Mouse (Mus musculus): ENCODE results near the gene Pdik1l. TPM values are rescaled to one million over a fixed set of nuclear protein-coding genes. Genes with fewer than 3 reads are reported as not detected.
"Not testable (repeated sequence)": the region's sequence is repeated elsewhere in the genome, so short reads cannot be mapped to it uniquely, and the experiment has no call there.

Gene Pdik1l
- polyA plus RNA-seq, 1 experiment from 2014 or later: 13.5 TPM

- Histone ChIP-seq H3K27me3 (ENCODE audit: control insufficient read depth, insufficient read depth, low read length) (no peaks in the 10 kb centered on the region), H3K9ac (ENCODE audit: low read length) (0 out of 2 replicates have a peak overlapping the region, but pooled peaks have one; percentile 47), H3K4me1 (ENCODE audit: control insufficient read depth in 2 of 2, insufficient read depth in 2 of 2, low read length in 2 of 2) (peaks cover 25 to 42% of the 10 kb centered on the region in 2 experiments), H3K4me3 (ENCODE audit: control insufficient read depth in 1 of 2, insufficient read depth in 1 of 2, low read depth in 1 of 2, low read length in 2 of 2) (no peak overlapping the region), H3K4me2 (ENCODE audit: low read length) (peak overlapping the region; percentile 50), H3K27ac (replicated peaks in 1 of 2; ENCODE audit: control insufficient read depth in 1 of 2, insufficient read depth in 1 of 2, low read depth in 2 of 2, low read length in 2 of 2) (peak overlapping the region; percentile 73 to 88), H3K9me3 (ENCODE audit: control insufficient read depth, low read length) (no peaks in the 10 kb centered on the region), H3K36me3 (ENCODE audit: control insufficient read depth, insufficient read depth, low read length) (no peaks in the 10 kb centered on the region)
- 24% methylated on average over 9 of the region's 9 CpGs for WGBS
- ATAC-seq (ENCODE audit: insufficient number of reproducible peaks, insufficient read depth, low FRiP score, low read depth): peak; percentile 14; the same call in 1 of the 2 replicates
Measured at GRCm38 (mm10) chr4:134300316-134300715, 12.6 kb upstream of the Pdik1l start.

- 22% methylated on average over 4 of the region's 4 CpGs for WGBS
- Histone ChIP-seq H3K4me3 (ENCODE audit: control insufficient read depth in 1 of 2, insufficient read depth in 1 of 2, low read depth in 1 of 2, low read length in 2 of 2) (no peak overlapping the region), H3K9me3 (ENCODE audit: control insufficient read depth, low read length) (no peaks in the 10 kb centered on the region), H3K36me3 (ENCODE audit: control insufficient read depth, insufficient read depth, low read length) (no peaks in the 10 kb centered on the region), H3K9ac (ENCODE audit: low read length) (peak overlapping the region; percentile 47), H3K4me2 (ENCODE audit: low read length) (peak overlapping the region; percentile 50), H3K27me3 (ENCODE audit: control insufficient read depth, insufficient read depth, low read length) (no peaks in the 10 kb centered on the region), H3K4me1 (ENCODE audit: control insufficient read depth in 2 of 2, insufficient read depth in 2 of 2, low read length in 2 of 2) (peaks cover 25 to 46% of the 10 kb centered on the region in 2 experiments), H3K27ac (replicated peaks in 1 of 2; ENCODE audit: control insufficient read depth in 1 of 2, insufficient read depth in 1 of 2, low read depth in 2 of 2, low read length in 2 of 2) (peak overlapping the region; percentile 73 to 88)
- ATAC-seq (ENCODE audit: insufficient number of reproducible peaks, insufficient read depth, low FRiP score, low read depth): peak; percentile 41
Measured at GRCm38 (mm10) chr4:134299498-134299810, 11.8 kb upstream of the Pdik1l start.

DNA sequence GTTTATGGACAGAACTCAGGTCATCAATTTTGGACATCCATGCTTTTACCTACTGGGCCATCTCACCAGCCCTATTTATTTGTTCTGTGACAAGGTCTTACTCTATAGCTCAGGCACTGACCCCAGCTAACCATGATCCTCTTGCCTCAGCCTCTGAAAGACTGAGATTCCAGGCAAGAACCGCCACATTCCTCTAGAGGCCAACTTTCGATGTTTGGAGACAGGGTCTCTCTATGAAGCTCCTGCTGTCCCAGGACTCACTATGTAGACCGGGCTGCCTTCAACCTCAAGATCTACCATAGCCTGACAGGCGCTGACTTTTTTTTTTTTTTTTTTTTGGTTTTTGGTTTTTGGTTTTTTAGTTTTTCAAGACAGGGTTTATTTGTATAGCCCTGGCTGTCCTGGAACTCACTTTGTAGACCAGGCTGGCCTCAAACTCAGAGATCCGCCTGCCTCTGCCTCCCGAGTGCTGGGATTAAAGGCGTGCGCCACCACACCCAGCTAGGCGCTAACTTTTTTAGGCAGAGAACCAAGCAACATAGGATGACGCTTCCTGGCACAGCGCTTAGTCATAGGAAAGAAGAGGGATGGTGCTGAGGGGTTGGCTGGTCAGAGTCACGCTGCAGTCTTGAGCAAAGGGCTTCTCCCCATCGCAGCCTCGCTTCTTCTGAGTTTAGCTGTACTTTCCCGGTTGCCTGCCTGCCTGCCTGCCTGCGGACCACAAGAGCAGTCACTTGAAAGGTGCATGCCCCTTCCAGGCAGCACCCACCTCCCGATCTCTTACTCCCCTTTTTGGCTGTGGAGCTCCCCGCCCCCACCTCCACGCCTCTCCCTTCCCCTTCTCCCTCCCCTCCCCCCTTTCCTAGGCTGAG is 11.2 kb upstream of the Pdik1l start:
- WGBS: 65% methylated on average over 19 of the region's 19 CpGs
- H3K4me3 ChIP-seq (ENCODE audit: control insufficient read depth in 1 of 2, insufficient read depth in 1 of 2, low read depth in 1 of 2, low read length in 2 of 2): no peak overlapping the region
- H3K27me3 ChIP-seq (ENCODE audit: control insufficient read depth, insufficient read depth, low read length): no peaks in the 10 kb centered on the region
- ATAC-seq (ENCODE audit: insufficient number of reproducible peaks, insufficient read depth, low FRiP score, low read depth): peak; percentile 29; the same call in 1 of the 2 replicates
- peaks cover 25 to 52% of the 10 kb centered on the region in 2 experiments for H3K4me1 ChIP-seq (ENCODE audit: control insufficient read depth in 2 of 2, insufficient read depth in 2 of 2, low read length in 2 of 2)
- H3K4me2 ChIP-seq (ENCODE audit: low read length): peak overlapping the region; percentile 50
- peak overlapping the region; percentile 73 to 88 for H3K27ac ChIP-seq (replicated peaks in 1 of 2; ENCODE audit: control insufficient read depth in 1 of 2, insufficient read depth in 1 of 2, low read depth in 2 of 2, low read length in 2 of 2)
- no peaks in the 10 kb centered on the region for H3K9me3 ChIP-seq (ENCODE audit: control insufficient read depth, low read length)
- H3K9ac ChIP-seq (ENCODE audit: low read length): peak overlapping the region; percentile 47
- H3K36me3 ChIP-seq (ENCODE audit: control insufficient read depth, insufficient read depth, low read length): no peaks in the 10 kb centered on the region

GRCm38 (mm10) chr4:134297369-134297768 is 9.7 kb upstream of the Pdik1l start:
- no peaks in the 10 kb centered on the region for H3K36me3 ChIP-seq (ENCODE audit: control insufficient read depth, insufficient read depth, low read length)
- no peak overlapping the region for H3K4me3 ChIP-seq (ENCODE audit: control insufficient read depth in 1 of 2, insufficient read depth in 1 of 2, low read depth in 1 of 2, low read length in 2 of 2)
- H3K27ac ChIP-seq (replicated peaks in 1 of 2; ENCODE audit: control insufficient read depth in 1 of 2, insufficient read depth in 1 of 2, low read depth in 2 of 2, low read length in 2 of 2): no peak overlapping the region
- no peaks in the 10 kb centered on the region for H3K9me3 ChIP-seq (ENCODE audit: control insufficient read depth, low read length)
- no peak overlapping the region for H3K9ac ChIP-seq (ENCODE audit: low read length)
- H3K4me2 ChIP-seq (ENCODE audit: low read length): no peak overlapping the region
- H3K27me3 ChIP-seq (ENCODE audit: control insufficient read depth, insufficient read depth, low read length): no peaks in the 10 kb centered on the region
- no peak for ATAC-seq (ENCODE audit: insufficient number of reproducible peaks, insufficient read depth, low FRiP score, low read depth)
- H3K4me1 ChIP-seq (ENCODE audit: control insufficient read depth in 2 of 2, insufficient read depth in 2 of 2, low read length in 2 of 2): peaks cover 31 to 61% of the 10 kb centered on the region in 2 experiments
- 90% methylated on average over 8 of the region's 8 CpGs for WGBS

DNA sequence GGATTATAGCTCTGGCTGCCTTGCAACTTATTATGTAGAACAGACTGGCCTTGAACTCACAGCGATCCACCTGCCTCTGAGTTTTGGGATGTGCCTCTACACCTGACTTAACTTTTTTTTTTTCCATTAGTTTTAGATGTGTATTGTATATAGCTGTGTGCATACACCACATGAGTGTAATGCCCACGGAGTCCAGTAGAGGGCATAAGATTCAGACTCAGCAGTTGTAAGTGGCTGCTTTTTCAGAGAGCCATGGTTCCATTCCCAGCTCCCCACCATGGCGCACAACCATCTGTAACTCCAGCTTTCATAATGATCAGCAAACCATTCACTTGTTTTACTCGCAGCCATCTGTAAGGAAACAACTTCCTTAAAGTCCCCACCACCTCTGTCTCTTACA is 8.8 kb upstream of the Pdik1l start:
- peaks cover 27 to 61% of the 10 kb centered on the region in 2 experiments for H3K4me1 ChIP-seq (ENCODE audit: control insufficient read depth in 2 of 2, insufficient read depth in 2 of 2, low read length in 2 of 2)
- no peaks in the 10 kb centered on the region for H3K36me3 ChIP-seq (ENCODE audit: control insufficient read depth, insufficient read depth, low read length)
- H3K9me3 ChIP-seq (ENCODE audit: control insufficient read depth, low read length): no peaks in the 10 kb centered on the region
- no peak overlapping the region for H3K27ac ChIP-seq (replicated peaks in 1 of 2; ENCODE audit: control insufficient read depth in 1 of 2, insufficient read depth in 1 of 2, low read depth in 2 of 2, low read length in 2 of 2)
- H3K4me2 ChIP-seq (ENCODE audit: low read length): no peak overlapping the region
- ATAC-seq (ENCODE audit: insufficient number of reproducible peaks, insufficient read depth, low FRiP score, low read depth): no peak
- no peak overlapping the region for H3K4me3 ChIP-seq (ENCODE audit: control insufficient read depth in 1 of 2, insufficient read depth in 1 of 2, low read depth in 1 of 2, low read length in 2 of 2)
- 92% methylated on average over 4 of the region's 4 CpGs for WGBS
- no peak overlapping the region for H3K9ac ChIP-seq (ENCODE audit: low read length)
- H3K27me3 ChIP-seq (ENCODE audit: control insufficient read depth, insufficient read depth, low read length): no peaks in the 10 kb centered on the region

- 87% methylated on average over 4 of the region's 4 CpGs for WGBS
- not testable (repeated sequence) for H3K27ac ChIP-seq (replicated peaks in 1 of 2; ENCODE audit: control insufficient read depth in 1 of 2, insufficient read depth in 1 of 2, low read depth in 2 of 2, low read length in 2 of 2); H3K9me3 ChIP-seq (ENCODE audit: control insufficient read depth, low read length); H3K36me3 ChIP-seq (ENCODE audit: control insufficient read depth, insufficient read depth, low read length); ATAC-seq (ENCODE audit: insufficient number of reproducible peaks, insufficient read depth, low FRiP score, low read depth); H3K9ac ChIP-seq (ENCODE audit: low read length); H3K4me3 ChIP-seq (ENCODE audit: control insufficient read depth in 1 of 2, insufficient read depth in 1 of 2, low read depth in 1 of 2, low read length in 2 of 2); H3K27me3 ChIP-seq (ENCODE audit: control insufficient read depth, insufficient read depth, low read length); H3K4me2 ChIP-seq (ENCODE audit: low read length)
- peaks cover 27 to 60% of the 10 kb centered on the region in 2 experiments for H3K4me1 ChIP-seq (ENCODE audit: control insufficient read depth in 2 of 2, insufficient read depth in 2 of 2, low read length in 2 of 2)
Measured at GRCm38 (mm10) chr4:134296096-134296495, 8.4 kb upstream of the Pdik1l start.

DNA sequence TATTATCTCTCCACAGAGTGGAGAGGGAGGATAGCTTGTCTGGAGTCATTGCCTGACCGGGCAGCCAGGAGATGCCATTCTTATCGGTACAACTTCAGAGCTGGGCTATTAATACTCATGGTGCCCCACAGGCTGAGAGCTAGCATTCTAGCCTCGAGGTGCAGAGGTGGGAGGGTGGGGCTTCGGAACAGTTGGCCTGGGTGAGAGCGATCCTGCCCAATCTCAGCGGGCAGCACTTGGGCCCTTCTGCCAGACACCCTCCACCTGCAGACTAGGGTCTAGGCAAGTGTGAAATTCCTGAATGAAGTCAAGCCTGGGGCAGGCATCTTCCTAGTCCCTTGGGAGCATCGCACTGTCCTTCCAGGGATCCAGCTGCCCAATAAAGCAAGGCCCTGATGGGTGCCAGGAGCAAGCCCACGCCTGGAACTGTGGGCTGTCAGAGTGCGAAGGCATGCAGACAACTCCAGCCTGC is 6.0 kb upstream of the Pdik1l start:
- Histone ChIP-seq H3K4me2 (ENCODE audit: low read length) (peak overlapping the region; percentile 58), H3K27ac (replicated peaks in 1 of 2; ENCODE audit: control insufficient read depth in 1 of 2, insufficient read depth in 1 of 2, low read depth in 2 of 2, low read length in 2 of 2) (peak overlapping the region; percentile 78 to 97), H3K4me1 (ENCODE audit: control insufficient read depth in 2 of 2, insufficient read depth in 2 of 2, low read length in 2 of 2) (peaks cover 10 to 42% of the 10 kb centered on the region in 2 experiments), H3K9ac (ENCODE audit: low read length) (peak overlapping the region; percentile 64), H3K9me3 (ENCODE audit: control insufficient read depth, low read length) (no peaks in the 10 kb centered on the region), H3K36me3 (ENCODE audit: control insufficient read depth, insufficient read depth, low read length) (no peaks in the 10 kb centered on the region), H3K27me3 (ENCODE audit: control insufficient read depth, insufficient read depth, low read length) (no peaks in the 10 kb centered on the region), H3K4me3 (ENCODE audit: control insufficient read depth in 1 of 2, insufficient read depth in 1 of 2, low read depth in 1 of 2, low read length in 2 of 2) (peak overlapping the region; percentile 2 to 22; a peak in 3 of 4 replicates)
- 20% methylated on average over 9 of the region's 9 CpGs for WGBS
- ATAC-seq (ENCODE audit: insufficient number of reproducible peaks, insufficient read depth, low FRiP score, low read depth): peak; percentile 92

All from heart, embryonic 14.5 days (tissue).